Mouse (Mus musculus) ES-Bruce4 (cell line): ENCODE measurements around the gene Adamts18.

ENCODE experiments used
- CTCF ChIP-seq: IDR thresholded peaks from one replicate; pipeline ENCODE4 v1.8.1; 2011; ENCODE audit warnings: low read depth, low read length
- EP300 ChIP-seq: IDR thresholded peaks from 2 replicates; pipeline ENCODE4 v1.6.1; 2011; ENCODE audit warnings: low read depth, low read length; ENCODE audit not compliant: insufficient read depth
- POLR2A ChIP-seq: IDR thresholded peaks from one replicate; pipeline ENCODE4 v1.8.1; 2011; ENCODE audit warnings: low read length; ENCODE audit not compliant: insufficient read depth

- TF ChIP-seq POLR2A = no peak
- no peak for TF ChIP-seq CTCF
- TF ChIP-seq EP300 = no peak
Observed at GRCm38 (mm10) chr8:113675281-113675680, 173.3 kb downstream of the Adamts18 start.
